Mouse (Mus musculus) myocyte (in vitro differentiated cells): Measurements from ENCODE around the gene Tulp3. TPM values are rescaled to one million over a fixed set of nuclear protein-coding genes. Genes with fewer than 3 reads are reported as not detected.

Experiments
- H3K27me3 ChIP-seq: one replicate; pipeline ENCODE4 v1.6.1; 2011; ENCODE audit not compliant: control insufficient read depth, insufficient read depth, insufficient read length
- H3K36me3 ChIP-seq: one replicate; pipeline ENCODE4 v1.6.1; 2011; ENCODE audit not compliant: control insufficient read depth, insufficient read depth
- H3K4me2 ChIP-seq: one replicate; pipeline ENCODE4 v1.6.1; 2011; ENCODE audit warnings: low read depth, control low read depth
- H3K4me3 ChIP-seq: one replicate; pipeline ENCODE4 v1.5.1; 2011; ENCODE audit warnings: mild to moderate bottlenecking, control low read depth, moderate library complexity
- H3K79me2 ChIP-seq: one replicate; pipeline ENCODE4 v1.6.1; 2011; ENCODE audit not compliant: control insufficient read depth, insufficient read depth
- H3ac ChIP-seq: one replicate; pipeline ENCODE4 v1.6.1; 2011; ENCODE audit not compliant: control insufficient read depth, insufficient read length
- CEBPB ChIP-seq: IDR thresholded peaks from 2 replicates; pipeline ENCODE4 v1.6.1; 2011; ENCODE audit warnings: mild to moderate bottlenecking, moderate library complexity; ENCODE audit not compliant: poor library complexity, insufficient read depth, severe bottlenecking
- E2F4 ChIP-seq: IDR thresholded peaks from one replicate; pipeline ENCODE4 v1.6.1; 2011; ENCODE audit warnings: mild to moderate bottlenecking, control low read depth, moderate library complexity; ENCODE audit not compliant: insufficient read depth
- MAX ChIP-seq: IDR thresholded peaks from one replicate; pipeline ENCODE4 v1.6.1; 2011; ENCODE audit warnings: low read depth, mild to moderate bottlenecking, control low read depth
- MYOD1 ChIP-seq, 3 experiments: IDR thresholded peaks; one replicate each; pipeline ENCODE4 v1.6.1; 2011; ENCODE audit warnings: control low read depth in 2 of 3, low read depth in 2 of 3, mild to moderate bottlenecking in 2 of 3, moderate library complexity in 1 of 3; ENCODE audit not compliant: insufficient read length in 2 of 3, control insufficient read depth in 1 of 3
- MYOG ChIP-seq, 3 experiments: IDR thresholded peaks; one replicate each; pipeline ENCODE4 v1.6.1; 2011; ENCODE audit warnings: control low read depth in 2 of 3, low read depth in 2 of 3, mild to moderate bottlenecking in 2 of 3; ENCODE audit not compliant: insufficient read length in 2 of 3, control insufficient read depth in 1 of 3, insufficient read depth in 1 of 3
- POLR2A ChIP-seq: IDR thresholded peaks from one replicate; pipeline ENCODE4 v1.6.1; 2011; ENCODE audit warnings: low read depth, mild to moderate bottlenecking, control low read depth, moderate library complexity; ENCODE audit not compliant: insufficient read length
- POLR2AphosphoS2 ChIP-seq: IDR thresholded peaks from one replicate; pipeline ENCODE4 v1.6.1; 2011; ENCODE audit warnings: low read depth, control low read depth; ENCODE audit not compliant: insufficient read length
- REST ChIP-seq: IDR thresholded peaks from one replicate; pipeline ENCODE4 v1.6.1; 2011; ENCODE audit warnings: mild to moderate bottlenecking, control low read depth, moderate library complexity; ENCODE audit not compliant: insufficient read depth, insufficient read length
- SRF ChIP-seq: IDR thresholded peaks from one replicate; pipeline ENCODE4 v1.6.1; 2011; ENCODE audit warnings: low read depth; ENCODE audit not compliant: control insufficient read depth, insufficient read length
- TCF12 ChIP-seq: IDR thresholded peaks from one replicate; pipeline ENCODE4 v1.6.1; 2011; ENCODE audit warnings: mild to moderate bottlenecking, control low read depth; ENCODE audit not compliant: poor library complexity, insufficient read depth, severe bottlenecking
- USF1 ChIP-seq: IDR thresholded peaks from one replicate; pipeline ENCODE4 v1.6.1; 2011; ENCODE audit warnings: low read depth, mild to moderate bottlenecking, control low read depth, moderate library complexity
- polyA plus RNA-seq: library from polyadenylated mRNA; unstranded; fragments of >200 nt; fragmentation: generic; extraction: Trizol; gene quantifications from one replicate; pipeline ENCODE4 v1.2.1, GENCODE M21; 2012; ENCODE audit warnings: missing spikeins

The Tulp3 gene
- polyA plus RNA-seq, 1 experiment = 22.3 TPM

- no peak for TF ChIP-seq SRF
- no peak for TF ChIP-seq CEBPB
- TF ChIP-seq POLR2A = no peak
- TF ChIP-seq E2F4 = no peak
- no peak for TF ChIP-seq MYOG (IDR thresholded peaks at IDR 0.05; ENCODE audit: control insufficient read depth in 1 of 3, insufficient read depth in 1 of 3, insufficient read length in 2 of 3, low read depth in 2 of 3)
- TF ChIP-seq USF1 = no peak
- no peak for TF ChIP-seq TCF12
- no peak for TF ChIP-seq POLR2AphosphoS2
- no peak for TF ChIP-seq MYOD1 (IDR thresholded peaks at IDR 0.05; ENCODE audit: control insufficient read depth in 1 of 3, insufficient read length in 2 of 3, low read depth in 2 of 3)
- TF ChIP-seq REST = no peak
- TF ChIP-seq MAX = no peak
- Histone ChIP-seq H3K4me3 (no peak overlapping the region), H3K27me3 (no peaks in the 10 kb centered on the region), H3ac (no peak overlapping the region), H3K36me3 (peaks cover 26% of the 10 kb centered on the region), H3K4me2 (no peak overlapping the region), H3K79me2 (peaks cover 49% of the 10 kb centered on the region)
Observed at GRCm38 (mm10) chr6:128273507-128273906, 82.1 kb downstream of the Tulp3 start.

GRCm38 (mm10) chr6:128272754-128273153 lies 82.9 kb downstream of the Tulp3 start:
- Histone ChIP-seq H3K36me3 (peaks cover 26% of the 10 kb centered on the region), H3K79me2 (peaks cover 41% of the 10 kb centered on the region), H3K4me3 (no peak overlapping the region), H3K4me2 (no peak overlapping the region), H3ac (no peak overlapping the region), H3K27me3 (no peaks in the 10 kb centered on the region)
- TF ChIP-seq MYOG (IDR thresholded peaks at IDR 0.05; ENCODE audit: control insufficient read depth in 1 of 3, insufficient read depth in 1 of 3, insufficient read length in 2 of 3, low read depth in 2 of 3) (no peak), POLR2A (peak; percentile 29), MYOD1 (IDR thresholded peaks at IDR 0.05; ENCODE audit: control insufficient read depth in 1 of 3, insufficient read length in 2 of 3, low read depth in 2 of 3) (no peak), REST (no peak)

Other genes starting within 250 kb of the Tulp3 start
- 227 TPM for gene Tspan9, start 212.3 kb downstream of the Tulp3 start, polyA plus RNA-seq
- gene Tead4, start 55.0 kb downstream of the Tulp3 start, polyA plus RNA-seq = 70.9 TPM
- 32.8 TPM for gene Rhno1, start 7.1 kb upstream of the Tulp3 start, polyA plus RNA-seq
- 22.5 TPM for gene Foxm1, start 7.1 kb upstream of the Tulp3 start, polyA plus RNA-seq
- 0.13 TPM for gene Tex52, start 19.6 kb upstream of the Tulp3 start, polyA plus RNA-seq
- not detected for gene Gm44596, start 19.7 kb upstream of the Tulp3 start, polyA plus RNA-seq
- 1.1 TPM for gene Nrip2, start 43.4 kb upstream of the Tulp3 start, polyA plus RNA-seq
- 32.6 TPM for gene Itfg2, start 69.1 kb upstream of the Tulp3 start, polyA plus RNA-seq
- 224 TPM for gene Fkbp4, start 82.8 kb upstream of the Tulp3 start, polyA plus RNA-seq
- gene Pzp, start 170.9 kb upstream of the Tulp3 start, polyA plus RNA-seq = not detected
- gene A2ml1, start 225.8 kb upstream of the Tulp3 start, polyA plus RNA-seq = not detected